Mouse (Mus musculus): ENCODE data around the gene Acad11.

Gene Acad11

DNA sequence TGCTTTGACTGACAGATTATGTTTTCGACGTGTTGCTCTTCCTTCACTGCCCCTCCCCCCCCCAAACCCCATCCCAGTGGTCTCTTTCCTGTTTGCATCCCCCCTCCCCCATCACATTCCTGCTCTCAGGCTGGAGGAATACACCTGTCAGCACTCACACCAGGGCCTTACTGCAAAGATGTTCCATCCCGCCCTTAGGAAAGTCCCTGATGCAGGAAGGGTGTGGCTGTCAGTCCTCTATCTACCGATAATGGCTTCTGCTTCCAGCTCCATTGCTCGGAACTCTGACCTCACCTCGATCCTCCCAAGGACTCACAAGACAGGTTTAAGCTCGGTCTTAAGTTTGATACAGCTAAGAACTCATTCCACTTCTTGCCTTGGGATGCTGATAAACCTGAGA is 83.5 kb downstream of the Acad11 start:
- no peak for DNase-seq (ENCODE audit: low spot score)

DNA sequence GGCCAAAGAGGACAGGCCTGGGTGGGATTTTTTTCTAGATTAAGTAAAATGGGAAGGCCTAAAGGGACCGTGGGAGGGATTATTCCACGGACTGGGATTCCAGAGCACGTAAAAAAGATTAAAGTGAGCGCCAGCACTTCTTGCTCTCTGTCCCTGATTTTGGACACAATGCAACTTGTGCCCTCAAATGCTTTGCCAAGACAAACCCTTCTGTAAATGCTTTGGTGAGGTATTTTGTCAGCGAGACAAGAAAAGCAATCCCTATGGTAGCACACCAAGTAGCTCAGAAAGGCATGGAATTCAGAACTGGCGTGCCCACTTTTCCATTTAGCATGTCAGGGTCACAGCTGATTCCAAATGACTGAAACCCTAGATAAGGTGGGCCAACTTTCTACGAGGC is 85.8 kb downstream of the Acad11 start:
- no peak for DNase-seq (ENCODE audit: low spot score)

DNA sequence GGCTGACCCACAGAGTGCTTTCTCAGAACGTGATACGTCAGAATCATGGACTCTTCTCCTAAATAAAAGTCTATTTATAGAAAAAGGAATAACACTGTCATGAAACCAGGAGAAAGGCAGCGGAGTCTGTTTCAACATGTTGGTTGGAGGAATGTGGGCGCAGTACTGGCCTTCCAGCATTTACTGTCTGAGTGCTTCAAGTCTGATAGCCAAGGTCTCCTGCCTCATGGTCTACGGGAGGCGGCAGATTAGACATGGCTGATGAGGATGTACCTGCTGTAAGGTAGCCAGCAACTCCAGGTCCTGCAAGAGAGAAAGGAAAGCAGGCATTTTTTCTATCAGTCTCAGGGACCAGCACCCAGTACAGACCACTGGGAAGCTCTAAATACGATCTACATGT is 88.9 kb downstream of the Acad11 start:
- DNase-seq (ENCODE audit: low spot score), result no peak

DNA sequence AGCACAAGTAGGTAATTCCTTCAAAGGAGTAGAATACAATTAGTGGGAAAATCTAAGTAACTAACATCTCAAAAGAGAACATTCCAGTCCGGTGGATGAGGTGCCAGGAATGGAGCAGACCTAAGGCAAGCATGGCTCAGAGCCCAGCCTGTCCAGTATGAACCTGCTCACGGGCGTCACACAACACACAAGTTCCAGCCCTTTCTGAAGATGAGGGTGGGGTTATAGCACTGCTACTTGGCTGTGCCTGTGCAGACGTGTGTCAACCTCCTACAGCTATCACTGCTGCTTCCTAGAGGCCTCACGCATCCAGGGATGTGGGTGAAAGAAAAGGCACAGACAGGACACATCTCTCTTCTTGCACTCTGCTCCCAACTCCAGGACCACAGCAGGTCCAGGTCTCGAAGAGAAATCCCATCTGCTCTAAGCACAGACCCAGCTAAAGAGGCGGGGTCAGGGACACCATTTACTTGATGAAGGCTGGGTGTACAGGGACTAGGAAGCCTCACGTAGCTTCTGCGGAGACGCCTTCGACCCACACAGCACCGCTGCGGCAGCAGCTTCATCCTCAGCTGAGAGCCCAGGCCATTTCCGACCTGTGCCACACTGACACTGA is 92.0 kb downstream of the Acad11 start:
- DNase-seq (ENCODE audit: low spot score), result no peak

GRCm38 (mm10) chr9:104156506-104156905 is 93.3 kb downstream of the Acad11 start:
- DNase-seq (ENCODE audit: low spot score), result no peak

DNA sequence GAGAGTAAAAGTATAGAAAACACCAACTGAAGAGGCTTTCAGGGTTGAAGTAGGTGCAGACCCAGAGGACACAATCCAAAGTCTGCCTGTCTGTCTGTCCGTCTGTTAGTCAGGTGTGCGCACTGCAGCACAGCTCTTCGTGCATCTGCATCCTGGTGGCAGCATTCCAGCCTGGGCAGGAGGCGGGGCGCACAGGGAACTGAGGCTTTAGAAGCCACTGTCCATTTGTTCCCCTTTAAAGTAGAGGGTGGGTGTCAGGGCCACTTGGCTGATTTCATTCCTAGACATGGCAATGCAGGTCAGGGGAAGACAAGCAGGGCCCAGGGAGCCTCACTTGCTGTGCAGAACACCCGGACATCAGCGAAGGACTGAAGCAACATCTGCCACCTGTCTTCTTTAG is 94.1 kb downstream of the Acad11 start:
- DNase-seq (ENCODE audit: low spot score), result no peak

GRCm38 (mm10) chr9:104161117-104161516 is 97.9 kb downstream of the Acad11 start:
- no peak for DNase-seq (ENCODE audit: low spot score)

GRCm38 (mm10) chr9:104164194-104164593 is 101.0 kb downstream of the Acad11 start:
- DNase-seq (ENCODE audit: low spot score), result no peak

DNA sequence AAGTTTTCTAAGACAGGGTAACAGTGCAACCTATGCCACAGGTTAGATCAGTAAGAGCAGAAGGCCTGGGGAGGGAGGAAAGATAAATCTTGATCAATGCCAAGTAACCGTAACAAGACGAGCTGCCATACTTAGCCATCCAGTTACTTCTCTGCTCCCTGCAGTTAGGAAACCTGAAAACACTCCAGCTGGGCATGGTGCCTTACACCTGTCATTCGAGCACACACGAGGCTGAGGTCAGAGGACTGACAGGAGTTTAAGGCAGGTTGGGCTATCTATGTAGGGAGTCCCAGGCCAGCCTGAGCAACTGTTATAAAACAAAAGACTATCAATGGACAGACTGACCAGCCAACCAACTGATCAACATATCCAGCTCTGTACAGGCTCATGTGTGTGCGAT is 102.7 kb downstream of the Acad11 start:
- DNase-seq (ENCODE audit: low spot score), result no peak

- no peak for DNase-seq (ENCODE audit: low spot score)
Observed at GRCm38 (mm10) chr9:104169986-104170385, 106.8 kb downstream of the Acad11 start.

- no peak for DNase-seq (ENCODE audit: low spot score)
Observed at GRCm38 (mm10) chr9:104171651-104172050, 108.5 kb downstream of the Acad11 start.

DNA sequence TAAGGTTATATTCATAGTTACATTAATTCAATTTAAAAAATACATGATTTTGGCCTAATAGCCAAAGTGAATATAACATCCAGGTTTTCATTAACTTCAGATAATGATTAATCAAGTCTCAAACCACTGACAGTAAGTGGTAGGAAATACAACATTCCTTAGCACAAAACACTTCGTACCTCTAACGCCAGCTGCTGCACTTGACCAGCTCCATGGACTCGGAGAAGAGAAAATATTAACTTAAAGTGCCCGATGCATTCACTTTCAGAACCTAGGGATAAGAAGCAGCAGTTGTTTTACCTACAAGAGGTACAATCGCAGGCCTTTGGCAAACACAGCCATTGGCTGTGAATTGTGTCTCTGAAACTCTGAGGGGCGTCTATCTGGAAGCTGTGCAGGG is 109.2 kb downstream of the Acad11 start:
- DNase-seq (ENCODE audit: low spot score), result no peak
